Mouse (Mus musculus) midbrain, embryonic 10.5 days (tissue): Measurements from ENCODE around the gene Sp140. TPM values are rescaled to one million over a fixed set of nuclear protein-coding genes. Genes with fewer than 3 reads are reported as not detected.

Source experiments
- DNase-seq: peaks from one replicate; pipeline ENCODE4 v3.0.0-alpha.2; 2017; ENCODE audit warnings: low spot score
- H3K27ac ChIP-seq: fragments of 300-500 bp; sonication (generic); replicated peaks from 2 replicates; pipeline ENCODE4 v1.5.1; 2016; ENCODE audit warnings: mild to moderate bottlenecking
- H3K27me3 ChIP-seq: fragments of 300-500 bp; sonication (generic); 2 replicates; pipeline ENCODE4 v1.6.1; 2016; ENCODE audit warnings: low read depth, mild to moderate bottlenecking; ENCODE audit not compliant: poor library complexity, severe bottlenecking
- H3K36me3 ChIP-seq: fragments of 300-500 bp; sonication (generic); 2 replicates; pipeline ENCODE4 v1.6.1; 2016; ENCODE audit warnings: mild to moderate bottlenecking, moderate library complexity
- H3K4me1 ChIP-seq: fragments of 300-500 bp; sonication (generic); 2 replicates; pipeline ENCODE4 v1.6.1; 2016
- H3K4me3 ChIP-seq: fragments of 300-500 bp; sonication (generic); 2 replicates; pipeline ENCODE4 v1.5.1; 2016; ENCODE audit warnings: mild to moderate bottlenecking, moderate library complexity
- H3K9me3 ChIP-seq: fragments of 300-500 bp; sonication (generic); replicated peaks from 2 replicates; pipeline ENCODE4 v1.6.1; 2016; ENCODE audit warnings: mild to moderate bottlenecking
- WGBS: fragments of 180-500 bp; shearing (Covaris S2); methylation state at CpG from one replicate; pipeline ENCODE4 v1.1.7; 2016; 5-methylcytosine and 5-hydroxymethylcytosine counted together
- polyA plus RNA-seq: library from polyadenylated mRNA; unstranded; fragments of >200 nt; fragmentation: Nextera tagmentation; extraction: Ambion mirVana; gene quantifications from 2 replicates; pipeline ENCODE4 v1.2.1, GENCODE M21; 2016

Sp140 gene
- polyA plus RNA-seq, 1 experiment from 2014 or later: 0.54 TPM

DNA sequence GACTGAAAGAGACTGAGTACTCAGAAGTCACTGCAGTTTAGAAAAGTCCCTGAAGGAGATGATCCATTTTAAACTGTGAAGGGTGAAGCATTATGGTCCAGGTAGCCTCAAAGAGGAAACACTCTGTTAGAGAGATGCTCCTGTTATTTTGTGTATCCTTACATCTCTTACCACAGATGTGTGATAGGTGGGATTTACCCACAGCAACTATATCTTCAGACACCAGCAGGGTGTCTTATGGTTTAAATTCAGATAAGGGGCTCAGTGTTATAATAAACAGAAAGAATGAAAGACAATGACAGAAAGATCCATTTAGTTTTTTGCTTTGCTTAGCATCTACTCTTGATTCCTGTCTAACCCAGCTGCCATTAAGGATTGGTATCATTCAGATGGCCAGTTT, 64.1 kb downstream of the Sp140 start:
- Histone ChIP-seq H3K4me3 (no peak overlapping the region), H3K27me3 (no peaks in the 10 kb centered on the region), H3K36me3 (no peaks in the 10 kb centered on the region), H3K4me1 (no peaks in the 10 kb centered on the region), H3K27ac (no peak overlapping the region), H3K9me3 (peaks cover 4% of the 10 kb centered on the region; the same call in 1 of the 2 replicates)
- DNase-seq: no peak

DNA sequence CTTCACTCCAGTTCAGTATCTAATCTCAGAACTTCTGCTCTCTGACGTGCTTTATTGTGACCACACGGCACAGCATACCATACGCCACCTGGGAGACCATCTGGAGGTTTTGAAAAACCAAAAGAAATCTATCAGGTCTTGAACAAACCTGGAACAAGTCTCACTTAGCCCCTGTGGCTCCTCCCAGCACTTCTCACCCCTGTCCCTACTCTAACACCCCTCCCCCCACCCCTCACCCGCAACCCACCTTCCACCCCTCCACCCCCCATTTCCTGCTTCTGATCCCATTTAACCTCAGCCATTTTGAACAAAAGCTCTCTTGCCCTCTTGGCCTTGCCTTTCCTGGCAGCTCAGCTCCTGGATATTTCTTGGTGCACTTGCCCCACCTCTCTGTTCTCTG, 80.0 kb downstream of the Sp140 start:
- H3K27me3 ChIP-seq: no peaks in the 10 kb centered on the region
- no peak overlapping the region for H3K4me3 ChIP-seq
- H3K9me3 ChIP-seq: no peaks in the 10 kb centered on the region
- no peak overlapping the region for H3K27ac ChIP-seq
- H3K4me1 ChIP-seq: 0 out of 2 replicates have a peak, but pooled peaks cover 4% of the 10 kb centered on the region
- H3K36me3 ChIP-seq: no peaks in the 10 kb centered on the region
- no peak for DNase-seq
- 69% methylated on average over 4 of the region's 4 CpGs for WGBS

- H3K9me3 ChIP-seq: no peaks in the 10 kb centered on the region
- WGBS: 77% methylated on average over 5 of the region's 5 CpGs
- no peak for DNase-seq
- no peak overlapping the region for H3K27ac ChIP-seq
- no peaks in the 10 kb centered on the region for H3K36me3 ChIP-seq
- no peaks in the 10 kb centered on the region for H3K27me3 ChIP-seq
- no peaks in the 10 kb centered on the region for H3K4me1 ChIP-seq
- no peak overlapping the region for H3K4me3 ChIP-seq
Measured at GRCm38 (mm10) chr1:85686666-85687065, 86.5 kb downstream of the Sp140 start.

DNA sequence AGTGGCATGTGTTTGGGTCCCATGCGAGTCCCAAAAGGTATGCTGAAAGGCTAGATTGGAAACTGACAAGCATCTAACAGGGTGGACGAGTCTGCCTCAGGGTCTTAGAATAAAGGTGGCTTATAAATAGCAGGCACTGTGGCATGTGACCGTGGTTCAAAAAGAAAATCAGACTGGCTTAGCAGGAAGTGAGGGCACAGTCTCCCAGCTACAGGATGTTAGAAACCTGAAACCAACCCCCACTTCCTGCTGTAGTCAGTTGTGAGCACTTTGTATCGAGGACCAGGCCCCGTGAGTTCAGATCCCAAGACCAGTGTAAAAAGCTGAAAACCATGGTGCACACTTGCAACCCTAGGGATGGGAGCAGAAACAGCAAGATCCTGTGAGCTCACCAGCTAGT, 87.2 kb downstream of the Sp140 start:
- no peaks in the 10 kb centered on the region for H3K9me3 ChIP-seq
- no peak overlapping the region for H3K4me3 ChIP-seq
- no peaks in the 10 kb centered on the region for H3K36me3 ChIP-seq
- no peaks in the 10 kb centered on the region for H3K4me1 ChIP-seq
- no peak overlapping the region for H3K27ac ChIP-seq
- 74% methylated on average over 5 of the region's 5 CpGs for WGBS
- H3K27me3 ChIP-seq: no peaks in the 10 kb centered on the region
- no peak for DNase-seq

DNA sequence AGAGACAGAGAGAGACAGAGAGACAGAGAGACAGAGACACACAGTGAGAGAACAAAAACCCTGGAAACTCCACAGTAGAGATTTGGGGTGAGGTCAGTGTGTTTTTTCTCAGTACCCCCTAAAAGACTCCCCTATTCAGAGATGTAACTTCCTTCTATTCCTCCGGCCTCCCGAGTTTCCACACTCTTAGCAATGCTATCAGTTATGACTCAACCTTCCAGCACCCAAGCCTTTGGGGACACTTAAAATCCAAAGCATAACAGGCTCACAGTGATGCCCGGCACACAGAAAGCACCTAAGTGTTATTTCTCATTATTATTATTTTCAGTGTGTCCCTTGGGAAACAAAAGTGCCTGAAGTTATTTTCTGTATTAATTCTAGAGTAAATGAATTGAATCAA, 90.4 kb downstream of the Sp140 start:
- Histone ChIP-seq H3K27me3 (no peaks in the 10 kb centered on the region), H3K4me1 (no peaks in the 10 kb centered on the region), H3K9me3 (no peaks in the 10 kb centered on the region), H3K27ac (no peak overlapping the region), H3K36me3 (no peaks in the 10 kb centered on the region), H3K4me3 (no peak overlapping the region)
- no peak for DNase-seq
- 86% methylated on average over 3 of the region's 3 CpGs for WGBS

GRCm38 (mm10) chr1:85692281-85692680, 92.1 kb downstream of the Sp140 start:
- Histone ChIP-seq H3K4me3 (no peak overlapping the region), H3K27ac (no peak overlapping the region), H3K27me3 (no peaks in the 10 kb centered on the region), H3K36me3 (no peaks in the 10 kb centered on the region), H3K9me3 (no peaks in the 10 kb centered on the region), H3K4me1 (no peaks in the 10 kb centered on the region)
- DNase-seq: no peak
- 76% methylated on average over 1 of the region's 1 CpGs for WGBS

DNA sequence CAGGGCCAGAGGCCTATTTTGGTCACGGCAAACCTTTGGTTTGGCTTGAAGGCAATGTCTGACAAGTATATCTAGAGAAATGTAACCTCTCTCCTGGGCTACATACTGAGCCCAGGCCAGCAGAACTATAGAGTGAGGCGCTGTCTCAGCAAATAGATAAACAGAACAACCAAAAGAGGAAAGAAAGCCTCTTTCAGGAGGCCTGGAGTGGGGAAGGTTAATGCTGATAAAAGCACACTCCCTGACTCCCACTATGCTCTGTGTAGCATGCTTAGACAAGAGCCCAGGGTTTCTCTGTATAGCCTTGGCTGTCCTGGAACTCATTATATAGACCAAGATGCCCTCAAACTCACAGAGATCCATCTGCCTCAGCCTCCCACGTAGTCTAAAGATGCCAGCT, 93.1 kb downstream of the Sp140 start:
- no peak for DNase-seq
- Histone ChIP-seq H3K36me3 (no peaks in the 10 kb centered on the region), H3K4me3 (no peak overlapping the region), H3K9me3 (no peaks in the 10 kb centered on the region), H3K4me1 (no peaks in the 10 kb centered on the region), H3K27ac (no peak overlapping the region), H3K27me3 (no peaks in the 10 kb centered on the region)
- 76% methylated on average over 3 of the region's 3 CpGs for WGBS

Other genes starting within 250 kb of the Sp140 start
- gene G530012D18Rik, start 24.7 kb upstream of the Sp140 start, polyA plus RNA-seq: not detected in 2 replicates
- 0.54 and 0.96 TPM in 2 replicates for gene Sp110, start 1.6 kb upstream of the Sp140 start, polyA plus RNA-seq
- gene Sp100, start 49.6 kb downstream of the Sp140 start, polyA plus RNA-seq: 0.39 and 0.71 TPM in 2 replicates
- 1.1 and 1.2 TPM in 2 replicates for gene A630001G21Rik, start 178.3 kb downstream of the Sp140 start, polyA plus RNA-seq
- 35.5 and 40.6 TPM in 2 replicates for gene Cab39, start 193.1 kb downstream of the Sp140 start, polyA plus RNA-seq